Mouse (Mus musculus): ENCODE results near the gene Cd300lg. TPM values are rescaled to one million over a fixed set of nuclear protein-coding genes. Genes with fewer than 3 reads are reported as not detected.

The Cd300lg gene
- total RNA-seq (2021), result 10 to 100 TPM; 50.1 to 62.2 TPM

GRCm38 (mm10) chr11:102041350-102041949, at the start of gene Cd300lg:
Gene Cd300lg, plus strand, starts transcription at chr11:102041509.
- DNase-seq (ENCODE audit: low spot score), result peak; percentile 33
- intact Hi-C loops (cut with DNase I), result loop anchor here (10.0 kb wide), 2 partner anchors 367 to 1077 kb away; no protein-coding TSS in a partner anchor

- intact Hi-C loops (cut with DNase I), result no loop called here
- no peak for DNase-seq (ENCODE audit: low spot score)
Measured at GRCm38 (mm10) chr11:101991813-101992212, 49.5 kb upstream of the Cd300lg start.

- intact Hi-C loops (cut with DNase I), result no loop called here
- DNase-seq (ENCODE audit: low spot score), result no peak
Measured at GRCm38 (mm10) chr11:101992411-101992810, 48.9 kb upstream of the Cd300lg start.

- intact Hi-C loops (cut with DNase I), result no loop called here
- DNase-seq (ENCODE audit: low spot score), result no peak
Measured at GRCm38 (mm10) chr11:101994100-101994499, 47.2 kb upstream of the Cd300lg start.

- intact Hi-C loops (cut with DNase I), result no loop called here
- no peak for DNase-seq (ENCODE audit: low spot score)
Measured at GRCm38 (mm10) chr11:101995938-101996337, 45.4 kb upstream of the Cd300lg start.

GRCm38 (mm10) chr11:101998258-101998657, 43.1 kb upstream of the Cd300lg start:
- intact Hi-C loops (cut with DNase I), result no loop called here
- no peak for DNase-seq (ENCODE audit: low spot score)

GRCm38 (mm10) chr11:101999466-101999865, 41.8 kb upstream of the Cd300lg start:
- intact Hi-C loops (cut with DNase I), result no loop called here
- DNase-seq (ENCODE audit: low spot score), result no peak

GRCm38 (mm10) chr11:102004251-102004650, 37.1 kb upstream of the Cd300lg start:
- intact Hi-C loops (cut with DNase I), result no loop called here
- DNase-seq (ENCODE audit: low spot score), result no peak

GRCm38 (mm10) chr11:102006271-102006670, 35.0 kb upstream of the Cd300lg start:
- intact Hi-C loops (cut with DNase I), result no loop called here
- DNase-seq (ENCODE audit: low spot score), result no peak

GRCm38 (mm10) chr11:102006688-102007087, 34.6 kb upstream of the Cd300lg start:
- DNase-seq (ENCODE audit: low spot score), result no peak
- intact Hi-C loops (cut with DNase I), result no loop called here

- intact Hi-C loops (cut with DNase I), result no loop called here
- no peak for DNase-seq (ENCODE audit: low spot score)
Measured at GRCm38 (mm10) chr11:102008372-102008771, 32.9 kb upstream of the Cd300lg start.

- intact Hi-C loops (cut with DNase I), result no loop called here
- DNase-seq (ENCODE audit: low spot score), result no peak
Measured at GRCm38 (mm10) chr11:102008954-102009637, 32.2 kb upstream of the Cd300lg start.

GRCm38 (mm10) chr11:102010140-102010539, 31.2 kb upstream of the Cd300lg start:
- intact Hi-C loops (cut with DNase I), result no loop called here
- no peak for DNase-seq (ENCODE audit: low spot score)

GRCm38 (mm10) chr11:102011510-102011909, 29.8 kb upstream of the Cd300lg start:
- intact Hi-C loops (cut with DNase I), result no loop called here

GRCm38 (mm10) chr11:102013201-102013600, 28.1 kb upstream of the Cd300lg start:
- DNase-seq (ENCODE audit: low spot score), result no peak
- intact Hi-C loops (cut with DNase I), result no loop called here

More at GRCm38 (mm10) chr11:102011510-102011909, 29.8 kb upstream of the Cd300lg start:
- no peak for DNase-seq (ENCODE audit: low spot score)

GRCm38 (mm10) chr11:102015472-102015871, 25.8 kb upstream of the Cd300lg start:
- intact Hi-C loops (cut with DNase I), result no loop called here
- DNase-seq (ENCODE audit: low spot score), result no peak

GRCm38 (mm10) chr11:102016136-102016535, 25.2 kb upstream of the Cd300lg start:
- intact Hi-C loops (cut with DNase I), result no loop called here
- no peak for DNase-seq (ENCODE audit: low spot score)

- intact Hi-C loops (cut with DNase I), result no loop called here
- DNase-seq (ENCODE audit: low spot score), result no peak
Measured at GRCm38 (mm10) chr11:102019736-102020135, 21.6 kb upstream of the Cd300lg start.

GRCm38 (mm10) chr11:102021196-102021595, 20.1 kb upstream of the Cd300lg start:
- DNase-seq (ENCODE audit: low spot score), result no peak
- intact Hi-C loops (cut with DNase I), result no loop called here

GRCm38 (mm10) chr11:102023406-102023805, 17.9 kb upstream of the Cd300lg start:
- intact Hi-C loops (cut with DNase I), result no loop called here
- no peak for DNase-seq (ENCODE audit: low spot score)

- no peak for DNase-seq (ENCODE audit: low spot score)
- intact Hi-C loops (cut with DNase I), result no loop called here
Measured at GRCm38 (mm10) chr11:102024084-102024758, 17.1 kb upstream of the Cd300lg start.

All from heart, postnatal 25 days (tissue).